Mouse (Mus musculus): ENCODE data around the gene Topbp1. TPM values are rescaled to one million over a fixed set of nuclear protein-coding genes. Genes with fewer than 3 reads are reported as not detected.

The Topbp1 gene
- total and polyA plus RNA-seq, 3 experiments, result 59.7 to 472 (median 298) TPM

DNA sequence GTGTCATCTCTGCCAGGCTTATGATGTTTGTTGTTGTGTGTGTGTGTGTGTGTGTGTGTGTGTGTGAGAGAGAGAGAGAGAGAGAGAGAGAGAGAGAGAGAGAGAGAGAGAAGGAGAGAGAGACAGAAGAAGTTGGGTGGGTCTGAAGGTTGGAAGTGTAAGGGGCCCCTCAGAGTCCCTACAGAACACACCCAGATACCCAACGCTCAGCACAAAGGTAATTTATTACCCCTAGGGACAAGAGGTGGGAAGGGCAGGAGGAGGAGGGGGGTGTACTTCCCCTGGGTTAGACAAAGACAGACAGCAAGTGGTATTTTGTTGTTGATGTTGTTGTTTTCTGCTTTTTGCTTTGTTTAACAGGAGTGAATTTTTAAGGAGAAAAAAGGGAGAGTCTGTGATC is 80.6 kb downstream of the Topbp1 start:
- H3K9me3 ChIP-seq (replicated peaks), result no peaks in the 10 kb centered on the region
- H3K36me3 ChIP-seq (replicated peaks), result no peaks in the 10 kb centered on the region
- ATAC-seq (ENCODE audit: extremely low read depth, insufficient number of reproducible peaks, low FRiP score, poor library complexity, severe bottlenecking) (no peak), DNase-seq (ENCODE audit: low spot score) (no peak)
- peaks cover 3% of the 10 kb centered on the region for H3K27me3 ChIP-seq (ENCODE audit: insufficient read depth, low read length)
- TF ChIP-seq TAL1 (conservative IDR thresholded peaks at IDR 0.05; ENCODE audit: low read depth, low read length) (no peak), GATA1 (IDR thresholded peaks at IDR 0.05; ENCODE audit: borderline replicate concordance, low read length) (no peak), GATA2 (IDR thresholded peaks at IDR 0.05; ENCODE audit: borderline replicate concordance, low read depth, low read length) (no peak), POLR2AphosphoS5 (IDR thresholded peaks at IDR 0.05; ENCODE audit: insufficient replicate concordance, low read depth, low read length) (no peak), CTCF (IDR thresholded peaks at IDR 0.05; ENCODE audit: low read depth, low read length) (no peak)
- no peaks in the 10 kb centered on the region for H3K4me1 ChIP-seq (ENCODE audit: insufficient read depth, low read depth, low read length)
- no peak overlapping the region for H3K4me3 ChIP-seq (ENCODE audit: low read depth, low read length)

DNA sequence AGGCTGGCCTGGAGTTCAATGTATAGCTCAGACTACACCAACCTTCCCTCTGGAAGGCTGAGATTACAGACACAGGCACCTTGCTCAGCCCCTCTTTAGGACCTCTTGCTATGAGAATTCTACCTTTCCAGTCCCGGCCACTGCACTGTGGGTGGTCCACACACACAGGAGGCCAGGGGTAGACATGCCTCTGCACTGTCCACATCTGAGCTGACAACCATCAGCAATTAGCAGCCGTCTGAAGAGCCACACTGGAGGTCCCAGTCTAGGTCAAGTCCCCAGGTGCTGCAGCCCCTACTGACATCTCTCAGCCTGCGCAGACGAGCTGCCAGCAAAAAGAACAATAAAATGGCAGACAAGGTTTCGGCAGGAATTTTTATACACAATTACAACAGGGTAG is 81.6 kb downstream of the Topbp1 start:
- H3K36me3 ChIP-seq (replicated peaks), result no peaks in the 10 kb centered on the region
- DNase-seq (ENCODE audit: low spot score), result no peak
- no peaks in the 10 kb centered on the region for H3K9me3 ChIP-seq (replicated peaks)
- no peak overlapping the region for H3K4me3 ChIP-seq (ENCODE audit: low read depth, low read length)
- H3K4me1 ChIP-seq (ENCODE audit: insufficient read depth, low read depth, low read length), result no peaks in the 10 kb centered on the region
- ATAC-seq (ENCODE audit: extremely low read depth, insufficient number of reproducible peaks, low FRiP score, poor library complexity, severe bottlenecking), result no peak; the same call in 1 of the 2 replicates
- TF ChIP-seq GATA2 (IDR thresholded peaks at IDR 0.05; ENCODE audit: borderline replicate concordance, low read depth, low read length), result no peak
- no peak for TF ChIP-seq TAL1 (conservative IDR thresholded peaks at IDR 0.05; ENCODE audit: low read depth, low read length)
- TF ChIP-seq GATA1 (IDR thresholded peaks at IDR 0.05; ENCODE audit: borderline replicate concordance, low read length), result no peak
- no peak for TF ChIP-seq POLR2AphosphoS5 (IDR thresholded peaks at IDR 0.05; ENCODE audit: insufficient replicate concordance, low read depth, low read length)
- TF ChIP-seq CTCF (IDR thresholded peaks at IDR 0.05; ENCODE audit: low read depth, low read length), result no peak
- peaks cover 3% of the 10 kb centered on the region for H3K27me3 ChIP-seq (ENCODE audit: insufficient read depth, low read length)

DNA sequence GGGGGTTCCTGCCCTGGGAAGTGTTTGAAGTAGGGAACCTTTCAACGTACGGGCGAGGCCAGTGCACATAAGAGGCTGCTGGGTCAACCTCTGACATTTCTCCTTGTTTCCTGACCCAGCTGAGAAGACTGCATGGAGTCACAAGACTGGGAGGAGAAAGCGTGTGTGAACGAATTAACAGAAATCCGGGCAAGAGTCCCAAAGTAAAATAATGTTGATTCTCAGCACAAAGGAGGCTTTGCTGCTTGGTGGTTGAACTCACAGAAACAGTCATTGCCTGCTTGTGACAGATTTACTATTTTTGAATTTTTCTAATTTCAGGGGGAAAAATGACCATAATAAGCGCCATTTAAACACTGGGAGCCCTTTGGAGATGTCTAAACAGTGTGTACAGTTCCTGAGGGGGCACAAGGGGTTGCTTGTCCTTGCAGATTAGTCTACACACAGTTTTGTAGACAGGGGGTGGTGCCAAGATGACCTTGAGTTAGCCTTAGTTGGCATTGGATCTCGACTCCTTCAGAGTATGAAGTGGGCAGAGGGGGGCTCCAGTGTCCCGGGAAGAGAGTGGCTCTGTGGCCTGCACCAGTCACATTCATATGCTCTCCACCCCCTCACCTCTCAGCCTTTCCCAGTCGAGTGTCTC is 82.1 kb downstream of the Topbp1 start:
- H3K4me3 ChIP-seq (ENCODE audit: low read depth, low read length), result no peak overlapping the region
- ATAC-seq (ENCODE audit: extremely low read depth, insufficient number of reproducible peaks, low FRiP score, poor library complexity, severe bottlenecking), result no peak

DNA sequence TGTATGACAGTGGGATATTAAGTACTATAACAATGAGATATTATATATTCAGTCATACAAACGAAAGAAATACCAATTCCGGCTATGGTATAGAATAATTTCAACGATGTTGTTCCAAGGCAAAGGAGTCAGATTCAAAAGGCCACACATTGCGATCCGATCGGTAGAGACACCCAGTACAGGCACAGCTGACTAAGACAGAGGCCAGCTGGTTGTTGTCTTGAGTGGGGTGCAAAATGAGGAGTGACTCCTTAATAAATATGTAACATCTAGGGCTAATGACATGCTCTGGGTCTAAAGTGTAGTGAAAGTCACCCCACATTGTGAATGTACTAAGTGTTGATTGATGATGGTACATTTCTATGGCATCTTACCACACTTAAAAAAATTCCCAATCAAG is 84.2 kb downstream of the Topbp1 start:
- TF ChIP-seq GATA2 (IDR thresholded peaks at IDR 0.05; ENCODE audit: borderline replicate concordance, low read depth, low read length), result no peak
- TF ChIP-seq POLR2AphosphoS5 (IDR thresholded peaks at IDR 0.05; ENCODE audit: insufficient replicate concordance, low read depth, low read length), result no peak
- TF ChIP-seq CTCF (IDR thresholded peaks at IDR 0.05; ENCODE audit: low read depth, low read length), result no peak
- TF ChIP-seq TAL1 (conservative IDR thresholded peaks at IDR 0.05; ENCODE audit: low read depth, low read length), result no peak

More for the DNA sequence above, 82.1 kb downstream of the Topbp1 start:
- peaks cover 3% of the 10 kb centered on the region for H3K27me3 ChIP-seq (ENCODE audit: insufficient read depth, low read length)
- no peaks in the 10 kb centered on the region for H3K36me3 ChIP-seq (replicated peaks)
- no peak for DNase-seq (ENCODE audit: low spot score)
- no peaks in the 10 kb centered on the region for H3K9me3 ChIP-seq (replicated peaks)
- TF ChIP-seq GATA2 (IDR thresholded peaks at IDR 0.05; ENCODE audit: borderline replicate concordance, low read depth, low read length), result no peak
- TF ChIP-seq POLR2AphosphoS5 (IDR thresholded peaks at IDR 0.05; ENCODE audit: insufficient replicate concordance, low read depth, low read length), result no peak
- TF ChIP-seq TAL1 (conservative IDR thresholded peaks at IDR 0.05; ENCODE audit: low read depth, low read length), result no peak
- no peak for TF ChIP-seq GATA1 (IDR thresholded peaks at IDR 0.05; ENCODE audit: borderline replicate concordance, low read length)
- TF ChIP-seq CTCF (IDR thresholded peaks at IDR 0.05; ENCODE audit: low read depth, low read length), result no peak
- H3K4me1 ChIP-seq (ENCODE audit: insufficient read depth, low read depth, low read length), result no peaks in the 10 kb centered on the region

DNA sequence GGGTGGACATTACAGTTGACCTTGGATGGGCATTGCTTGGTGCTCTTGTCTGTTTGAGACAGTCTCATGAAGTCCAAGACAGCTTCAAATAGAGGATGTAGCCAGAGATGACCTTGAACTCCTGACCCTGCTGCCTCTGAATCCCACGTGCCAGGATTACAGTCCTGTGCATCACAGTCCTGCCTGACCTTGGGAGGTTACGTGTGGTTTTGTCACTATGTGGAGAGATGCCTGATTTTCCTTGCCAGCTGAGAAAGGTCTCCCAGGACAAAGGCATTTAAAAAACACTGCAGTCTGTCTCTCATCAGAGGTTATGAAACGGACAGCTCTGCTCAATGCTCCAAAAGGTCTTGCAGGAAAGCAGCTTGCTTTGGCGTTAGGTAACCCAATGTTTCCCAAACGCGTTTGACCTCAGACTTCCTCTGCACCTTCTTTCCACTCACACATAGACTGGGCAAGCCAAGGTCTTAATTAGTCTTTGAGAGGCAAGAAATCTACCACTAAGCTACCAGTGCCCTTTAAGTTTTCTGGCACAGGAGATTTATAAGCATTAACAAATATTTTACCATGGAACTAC is 86.9 kb downstream of the Topbp1 start:
- Histone ChIP-seq H3K36me3 (replicated peaks) (no peaks in the 10 kb centered on the region), H3K27me3 (ENCODE audit: insufficient read depth, low read length) (no peaks in the 10 kb centered on the region; the same call in 1 of the 2 replicates), H3K4me3 (ENCODE audit: low read depth, low read length) (no peak overlapping the region), H3K4me1 (ENCODE audit: insufficient read depth, low read depth, low read length) (no peaks in the 10 kb centered on the region), H3K9me3 (replicated peaks) (no peaks in the 10 kb centered on the region)
- DNase-seq (ENCODE audit: low spot score) (no peak), ATAC-seq (ENCODE audit: extremely low read depth, insufficient number of reproducible peaks, low FRiP score, poor library complexity, severe bottlenecking) (no peak)
- no peak for TF ChIP-seq TAL1 (conservative IDR thresholded peaks at IDR 0.05; ENCODE audit: low read depth, low read length)
- TF ChIP-seq GATA1 (IDR thresholded peaks at IDR 0.05; ENCODE audit: borderline replicate concordance, low read length), result no peak
- TF ChIP-seq CTCF (IDR thresholded peaks at IDR 0.05; ENCODE audit: low read depth, low read length), result no peak
- no peak for TF ChIP-seq GATA2 (IDR thresholded peaks at IDR 0.05; ENCODE audit: borderline replicate concordance, low read depth, low read length)
- TF ChIP-seq POLR2AphosphoS5 (IDR thresholded peaks at IDR 0.05; ENCODE audit: insufficient replicate concordance, low read depth, low read length), result no peak

More for the DNA sequence above, 84.2 kb downstream of the Topbp1 start:
- Histone ChIP-seq H3K36me3 (replicated peaks) (no peaks in the 10 kb centered on the region), H3K9me3 (replicated peaks) (no peaks in the 10 kb centered on the region), H3K4me1 (ENCODE audit: insufficient read depth, low read depth, low read length) (no peaks in the 10 kb centered on the region), H3K27me3 (ENCODE audit: insufficient read depth, low read length) (no peaks in the 10 kb centered on the region; the same call in 1 of the 2 replicates), H3K4me3 (ENCODE audit: low read depth, low read length) (no peak overlapping the region)
- ATAC-seq (ENCODE audit: extremely low read depth, insufficient number of reproducible peaks, low FRiP score, poor library complexity, severe bottlenecking), result no peak
- DNase-seq (ENCODE audit: low spot score), result no peak

DNA sequence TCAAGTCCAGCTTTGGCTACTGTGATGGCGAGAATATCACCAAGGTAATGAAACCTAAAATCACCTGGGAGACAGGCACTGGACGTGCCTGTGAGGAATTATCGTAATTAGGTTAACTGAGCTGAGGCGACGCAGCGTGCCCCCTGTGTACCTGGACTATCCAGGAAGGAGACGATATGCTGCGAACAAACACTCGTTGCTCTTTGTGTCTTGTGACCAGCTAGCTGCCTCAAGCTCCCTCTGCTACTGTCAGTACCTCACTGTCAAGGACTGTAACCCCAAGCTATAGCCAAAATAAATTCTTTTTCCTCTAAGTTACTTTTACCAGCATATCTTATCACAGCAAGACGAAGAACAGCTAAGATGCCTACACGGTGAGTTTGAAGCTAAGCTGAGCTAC is 88.2 kb downstream of the Topbp1 start:
- ATAC-seq (ENCODE audit: extremely low read depth, insufficient number of reproducible peaks, low FRiP score, poor library complexity, severe bottlenecking) (no peak), DNase-seq (ENCODE audit: low spot score) (no peak)
- Histone ChIP-seq H3K4me1 (ENCODE audit: insufficient read depth, low read depth, low read length) (no peaks in the 10 kb centered on the region), H3K4me3 (ENCODE audit: low read depth, low read length) (no peak overlapping the region), H3K36me3 (replicated peaks) (no peaks in the 10 kb centered on the region), H3K27me3 (ENCODE audit: insufficient read depth, low read length) (no peaks in the 10 kb centered on the region), H3K9me3 (replicated peaks) (no peaks in the 10 kb centered on the region)
- TF ChIP-seq POLR2AphosphoS5 (IDR thresholded peaks at IDR 0.05; ENCODE audit: insufficient replicate concordance, low read depth, low read length) (no peak), CTCF (IDR thresholded peaks at IDR 0.05; ENCODE audit: low read depth, low read length) (no peak), GATA2 (IDR thresholded peaks at IDR 0.05; ENCODE audit: borderline replicate concordance, low read depth, low read length) (no peak), GATA1 (IDR thresholded peaks at IDR 0.05; ENCODE audit: borderline replicate concordance, low read length) (no peak), TAL1 (conservative IDR thresholded peaks at IDR 0.05; ENCODE audit: low read depth, low read length) (no peak)
